Mouse (Mus musculus): ENCODE results near the gene Dip2b. TPM values are rescaled to one million over a fixed set of nuclear protein-coding genes. Genes with fewer than 3 reads are reported as not detected.

The Dip2b gene
- polyA plus RNA-seq, 1 experiment from 2014 or later, result 11.3 TPM

GRCm38 (mm10) chr15:100186234-100186633 is 147.8 kb downstream of the Dip2b start:
- Histone ChIP-seq H3K4me2 (no peak overlapping the region), H3K27me3 (no peaks in the 10 kb centered on the region), H3K27ac (no peak overlapping the region), H3K9me3 (no peaks in the 10 kb centered on the region), H3K9ac (no peak overlapping the region), H3K4me3 (no peak overlapping the region), H3K4me1 (no peaks in the 10 kb centered on the region), H3K36me3 (peaks cover 80% of the 10 kb centered on the region)
- 91% methylated on average over 9 of the region's 9 CpGs for WGBS
- no peak for ATAC-seq (ENCODE audit: insufficient number of reproducible peaks, low FRiP score, low TSS enrichment, low read depth)

- no peak for ATAC-seq (ENCODE audit: insufficient number of reproducible peaks, low FRiP score, low TSS enrichment, low read depth)
- Histone ChIP-seq H3K27ac (no peak overlapping the region), H3K4me1 (no peaks in the 10 kb centered on the region), H3K4me3 (no peak overlapping the region), H3K9me3 (no peaks in the 10 kb centered on the region), H3K36me3 (peaks cover 80% of the 10 kb centered on the region), H3K4me2 (no peak overlapping the region), H3K9ac (no peak overlapping the region), H3K27me3 (no peaks in the 10 kb centered on the region)
- 90% methylated on average over 8 of the region's 8 CpGs for WGBS
These were observed 148.6 kb downstream of the Dip2b start for GRCm38 (mm10) chr15:100186882-100187672.

- Histone ChIP-seq H3K36me3 (peaks cover 81% of the 10 kb centered on the region), H3K27ac (no peak overlapping the region), H3K4me2 (no peak overlapping the region), H3K4me3 (no peak overlapping the region), H3K9ac (no peak overlapping the region), H3K9me3 (no peaks in the 10 kb centered on the region), H3K4me1 (no peaks in the 10 kb centered on the region), H3K27me3 (no peaks in the 10 kb centered on the region)
- ATAC-seq (ENCODE audit: insufficient number of reproducible peaks, low FRiP score, low TSS enrichment, low read depth), result no peak
- 81% methylated on average over 5 of the region's 5 CpGs for WGBS
These were observed 150.1 kb downstream of the Dip2b start for GRCm38 (mm10) chr15:100188542-100188941.

- Histone ChIP-seq H3K4me3 (no peak overlapping the region), H3K4me2 (no peak overlapping the region), H3K27me3 (no peaks in the 10 kb centered on the region), H3K36me3 (peaks cover 81% of the 10 kb centered on the region), H3K27ac (no peak overlapping the region), H3K9me3 (no peaks in the 10 kb centered on the region), H3K9ac (no peak overlapping the region), H3K4me1 (no peaks in the 10 kb centered on the region)
- ATAC-seq (ENCODE audit: insufficient number of reproducible peaks, low FRiP score, low TSS enrichment, low read depth), result no peak
- WGBS, result 66% methylated on average over 14 of the region's 14 CpGs
These were observed 150.5 kb downstream of the Dip2b start for GRCm38 (mm10) chr15:100188962-100189404.

- Histone ChIP-seq H3K4me3 (no peak overlapping the region), H3K4me1 (no peaks in the 10 kb centered on the region), H3K27ac (no peak overlapping the region), H3K27me3 (no peaks in the 10 kb centered on the region), H3K9ac (no peak overlapping the region), H3K4me2 (no peak overlapping the region), H3K36me3 (peaks cover 80% of the 10 kb centered on the region), H3K9me3 (no peaks in the 10 kb centered on the region)
- WGBS, result 91% methylated on average over 5 of the region's 5 CpGs
- ATAC-seq (ENCODE audit: insufficient number of reproducible peaks, low FRiP score, low TSS enrichment, low read depth), result no peak
These were observed 151.6 kb downstream of the Dip2b start for GRCm38 (mm10) chr15:100190083-100190482.

GRCm38 (mm10) chr15:100198983-100199745 is 160.7 kb downstream of the Dip2b start:
- Histone ChIP-seq H3K27ac (peak overlapping the region; percentile 22), H3K9ac (no peak overlapping the region), H3K4me1 (peaks cover 10% of the 10 kb centered on the region), H3K36me3 (peaks cover 70% of the 10 kb centered on the region), H3K27me3 (no peaks in the 10 kb centered on the region), H3K9me3 (no peaks in the 10 kb centered on the region), H3K4me2 (no peak overlapping the region), H3K4me3 (no peak overlapping the region)
- ATAC-seq (ENCODE audit: insufficient number of reproducible peaks, low FRiP score, low TSS enrichment, low read depth), result peak; percentile 36; the same call in 1 of the 2 replicates
- WGBS, result 82% methylated on average over 11 of the region's 11 CpGs

- no peak overlapping the region for H3K9ac ChIP-seq
- H3K9me3 ChIP-seq, result no peaks in the 10 kb centered on the region
- H3K36me3 ChIP-seq, result peaks cover 68% of the 10 kb centered on the region
- 0 out of 2 replicates have a peak, but pooled peaks have one; percentile 40 for ATAC-seq (ENCODE audit: insufficient number of reproducible peaks, low FRiP score, low TSS enrichment, low read depth)
- no peak overlapping the region for H3K4me3 ChIP-seq
- H3K27me3 ChIP-seq, result no peaks in the 10 kb centered on the region
- H3K4me2 ChIP-seq, result no peak overlapping the region
- H3K4me1 ChIP-seq, result peaks cover 10% of the 10 kb centered on the region
- H3K27ac ChIP-seq, result peak overlapping the region; percentile 22
- 58% methylated on average over 3 of the region's 3 CpGs for WGBS
These were observed 161.3 kb downstream of the Dip2b start for GRCm38 (mm10) chr15:100199790-100200189.

GRCm38 (mm10) chr15:100201806-100202205 is 163.3 kb downstream of the Dip2b start:
- Histone ChIP-seq H3K9me3 (no peaks in the 10 kb centered on the region), H3K4me3 (no peak overlapping the region)
- 92% methylated on average over 3 of the region's 3 CpGs for WGBS

GRCm38 (mm10) chr15:100202431-100203015 is 164.1 kb downstream of the Dip2b start:
- Histone ChIP-seq H3K4me3 (no peak overlapping the region), H3K36me3 (peaks cover 72% of the 10 kb centered on the region), H3K4me2 (no peak overlapping the region), H3K9me3 (no peaks in the 10 kb centered on the region), H3K4me1 (peaks cover 10% of the 10 kb centered on the region), H3K9ac (no peak overlapping the region), H3K27me3 (no peaks in the 10 kb centered on the region), H3K27ac (no peak overlapping the region)
- ATAC-seq (ENCODE audit: insufficient number of reproducible peaks, low FRiP score, low TSS enrichment, low read depth), result no peak
- 71% methylated on average over 4 of the region's 4 CpGs for WGBS

More at GRCm38 (mm10) chr15:100201806-100202205, 163.3 kb downstream of the Dip2b start:
- no peak overlapping the region for H3K9ac ChIP-seq
- no peak overlapping the region for H3K27ac ChIP-seq
- H3K4me1 ChIP-seq, result peaks cover 10% of the 10 kb centered on the region
- no peak for ATAC-seq (ENCODE audit: insufficient number of reproducible peaks, low FRiP score, low TSS enrichment, low read depth)
- H3K36me3 ChIP-seq, result peaks cover 71% of the 10 kb centered on the region
- no peak overlapping the region for H3K4me2 ChIP-seq
- no peaks in the 10 kb centered on the region for H3K27me3 ChIP-seq

GRCm38 (mm10) chr15:100204574-100204973 is 166.1 kb downstream of the Dip2b start:
- no peak overlapping the region for H3K4me2 ChIP-seq
- no peaks in the 10 kb centered on the region for H3K9me3 ChIP-seq
- ATAC-seq (ENCODE audit: insufficient number of reproducible peaks, low FRiP score, low TSS enrichment, low read depth), result no peak
- no peak overlapping the region for H3K27ac ChIP-seq
- H3K4me3 ChIP-seq, result no peak overlapping the region
- H3K27me3 ChIP-seq, result no peaks in the 10 kb centered on the region
- WGBS, result 93% methylated on average over 1 of the region's 1 CpGs
- H3K4me1 ChIP-seq, result peaks cover 5% of the 10 kb centered on the region
- peaks cover 77% of the 10 kb centered on the region for H3K36me3 ChIP-seq
- no peak overlapping the region for H3K9ac ChIP-seq

- H3K27ac ChIP-seq, result no peak overlapping the region
- H3K9me3 ChIP-seq, result no peaks in the 10 kb centered on the region
- H3K27me3 ChIP-seq, result no peaks in the 10 kb centered on the region
- no peak overlapping the region for H3K4me2 ChIP-seq
- H3K4me3 ChIP-seq, result no peak overlapping the region
- no peak overlapping the region for H3K9ac ChIP-seq
- H3K36me3 ChIP-seq, result peaks cover 92% of the 10 kb centered on the region
- 92% methylated on average over 3 of the region's 3 CpGs for WGBS
- no peak for ATAC-seq (ENCODE audit: insufficient number of reproducible peaks, low FRiP score, low TSS enrichment, low read depth)
- no peaks in the 10 kb centered on the region for H3K4me1 ChIP-seq
These were observed 171.5 kb downstream of the Dip2b start for GRCm38 (mm10) chr15:100210013-100210412.

- Histone ChIP-seq H3K9me3 (no peaks in the 10 kb centered on the region), H3K4me1 (no peaks in the 10 kb centered on the region), H3K4me3 (no peak overlapping the region), H3K4me2 (no peak overlapping the region), H3K9ac (no peak overlapping the region), H3K27ac (no peak overlapping the region), H3K27me3 (no peaks in the 10 kb centered on the region), H3K36me3 (peaks cover 81% of the 10 kb centered on the region)
- no peak for ATAC-seq (ENCODE audit: insufficient number of reproducible peaks, low FRiP score, low TSS enrichment, low read depth)
- 82% methylated on average over 2 of the region's 2 CpGs for WGBS
These were observed 174.9 kb downstream of the Dip2b start for GRCm38 (mm10) chr15:100213339-100213738.

Measured in limb, embryonic 15.5 days (tissue).